Mouse (Mus musculus): Measurements from ENCODE around the gene Sirt1. TPM values are rescaled to one million over a fixed set of nuclear protein-coding genes. Genes with fewer than 3 reads are reported as not detected.
A peak's percentile ranks its signal among the peaks of the same experiment; 100 is the strongest.
"Not testable (repeated sequence)": the region's sequence is repeated elsewhere in the genome, so short reads cannot be mapped to it uniquely, and the experiment has no call there.

Sirt1 gene
- polyA plus RNA-seq, 1 experiment from 2014 or later = 4.5 TPM

- Histone ChIP-seq H3K36me3 (ENCODE audit: control insufficient read depth, insufficient read depth, low read length) (no peaks in the 10 kb centered on the region), H3K9me3 (replicated peaks; ENCODE audit: control insufficient read depth, low read length) (no peaks in the 10 kb centered on the region)
- ATAC-seq (ENCODE audit: insufficient read depth, low FRiP score) = no peak
These were observed 41.2 kb upstream of the Sirt1 start for GRCm38 (mm10) chr10:63422736-63422992.

GRCm38 (mm10) chr10:63421739-63422735 lies 40.5 kb upstream of the Sirt1 start, which contains the start of gene Gm7075:
TSS of gene Gm7075 (minus strand) at chr10:63421789.
- H3K4me1 ChIP-seq (ENCODE audit: control insufficient read depth, insufficient read depth, low read length) = no peaks in the 10 kb centered on the region
- H3K9ac ChIP-seq (ENCODE audit: low read length) = no peak within 1 kb of the TSS
- H3K4me3 ChIP-seq (replicated peaks; ENCODE audit: low read length) = no peak within 1 kb of the TSS
- 86% methylated on average over 18 of the region's 18 CpGs for WGBS
- ATAC-seq (ENCODE audit: insufficient read depth, low FRiP score) = no peak
- H3K4me2 ChIP-seq (ENCODE audit: low read depth, low read length) = no peak within 1 kb of the TSS
- no peaks in the 10 kb centered on the region for H3K9me3 ChIP-seq (replicated peaks; ENCODE audit: control insufficient read depth, low read length)
- no peaks in the 10 kb centered on the region for H3K27me3 ChIP-seq (ENCODE audit: control insufficient read depth, insufficient read depth, low read length)
- no peak within 1 kb of the TSS for H3K27ac ChIP-seq (ENCODE audit: low read length)
- H3K36me3 ChIP-seq (ENCODE audit: control insufficient read depth, insufficient read depth, low read length) = no peaks in the 10 kb centered on the region

More at GRCm38 (mm10) chr10:63422736-63422992, 41.2 kb upstream of the Sirt1 start:
- Histone ChIP-seq H3K4me2 (ENCODE audit: low read depth, low read length) (no peak overlapping the region), H3K4me1 (ENCODE audit: control insufficient read depth, insufficient read depth, low read length) (no peaks in the 10 kb centered on the region), H3K9ac (ENCODE audit: low read length) (no peak overlapping the region), H3K27me3 (ENCODE audit: control insufficient read depth, insufficient read depth, low read length) (no peaks in the 10 kb centered on the region), H3K27ac (ENCODE audit: low read length) (no peak overlapping the region), H3K4me3 (replicated peaks; ENCODE audit: low read length) (no peak overlapping the region)
- 81% methylated on average over 5 of the region's 5 CpGs for WGBS

DNA sequence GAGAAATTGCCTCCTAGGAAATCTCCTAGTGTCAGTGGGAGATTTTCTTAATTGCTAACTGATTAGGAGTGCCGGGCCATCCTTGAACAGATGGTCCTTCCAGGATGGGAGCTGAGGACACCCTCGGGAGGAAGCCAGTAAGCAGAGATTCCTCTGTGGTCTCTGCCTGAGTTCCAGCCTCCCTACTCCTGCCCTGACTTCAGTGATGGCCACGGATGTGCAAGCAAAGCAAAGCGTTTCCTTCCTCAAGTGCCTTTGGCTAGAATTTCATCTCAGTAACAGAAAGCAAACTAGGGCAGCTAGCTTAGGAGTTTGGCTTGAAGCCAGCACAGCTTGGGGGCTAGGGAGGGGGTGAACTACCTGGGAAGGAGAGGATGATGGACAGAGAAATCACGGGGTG lies 35.6 kb upstream of the Sirt1 start:
- Histone ChIP-seq H3K9ac (ENCODE audit: low read length) (no peak overlapping the region), H3K27me3 (ENCODE audit: control insufficient read depth, insufficient read depth, low read length) (no peaks in the 10 kb centered on the region), H3K4me2 (ENCODE audit: low read depth, low read length) (no peak overlapping the region), H3K27ac (ENCODE audit: low read length) (no peak overlapping the region), H3K9me3 (replicated peaks; ENCODE audit: control insufficient read depth, low read length) (no peaks in the 10 kb centered on the region), H3K4me1 (ENCODE audit: control insufficient read depth, insufficient read depth, low read length) (no peaks in the 10 kb centered on the region; the same call in 1 of the 2 replicates), H3K36me3 (ENCODE audit: control insufficient read depth, insufficient read depth, low read length) (no peaks in the 10 kb centered on the region), H3K4me3 (replicated peaks; ENCODE audit: low read length) (no peak overlapping the region)
- 35% methylated on average over 5 of the region's 5 CpGs for WGBS
- ATAC-seq (ENCODE audit: insufficient read depth, low FRiP score) = no peak

- no peaks in the 10 kb centered on the region for H3K27me3 ChIP-seq (ENCODE audit: control insufficient read depth, insufficient read depth, low read length)
- H3K27ac ChIP-seq (ENCODE audit: low read length) = no peak overlapping the region
- H3K4me2 ChIP-seq (ENCODE audit: low read depth, low read length) = peak overlapping the region; percentile 32
- 50% methylated on average over 7 of the region's 7 CpGs for WGBS
- H3K4me3 ChIP-seq (replicated peaks; ENCODE audit: low read length) = no peak overlapping the region
- no peak overlapping the region for H3K9ac ChIP-seq (ENCODE audit: low read length)
- no peaks in the 10 kb centered on the region; the same call in 1 of the 2 replicates for H3K4me1 ChIP-seq (ENCODE audit: control insufficient read depth, insufficient read depth, low read length)
- ATAC-seq (ENCODE audit: insufficient read depth, low FRiP score) = no peak
- H3K36me3 ChIP-seq (ENCODE audit: control insufficient read depth, insufficient read depth, low read length) = no peaks in the 10 kb centered on the region
- H3K9me3 ChIP-seq (replicated peaks; ENCODE audit: control insufficient read depth, low read length) = no peaks in the 10 kb centered on the region
These were observed 34.3 kb upstream of the Sirt1 start for GRCm38 (mm10) chr10:63415850-63416249.

DNA sequence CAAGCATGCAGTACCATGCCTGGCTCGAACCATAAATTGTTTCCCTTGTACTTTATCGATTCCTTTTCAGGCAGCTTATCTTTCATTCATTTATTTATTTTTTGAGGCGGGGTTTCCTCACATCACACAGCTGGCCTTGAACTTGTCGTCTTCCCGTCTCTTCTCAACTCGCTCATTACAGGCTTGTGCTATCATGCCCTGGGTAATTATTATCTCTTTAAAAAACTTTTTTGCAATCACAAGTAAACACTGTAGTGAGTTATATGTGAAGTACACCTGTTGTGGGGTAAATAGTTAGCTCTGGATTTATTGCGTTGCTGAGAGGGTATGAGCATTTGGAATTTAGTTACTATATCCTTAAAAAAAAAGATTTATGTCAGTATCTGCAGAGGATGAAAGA lies 33.8 kb upstream of the Sirt1 start:
- no peak for ATAC-seq (ENCODE audit: insufficient read depth, low FRiP score)
- 54% methylated on average over 7 of the region's 7 CpGs for WGBS

GRCm38 (mm10) chr10:63412756-63413155 lies 31.3 kb upstream of the Sirt1 start:
- Histone ChIP-seq H3K36me3 (ENCODE audit: control insufficient read depth, insufficient read depth, low read length) (no peaks in the 10 kb centered on the region), H3K4me3 (replicated peaks; ENCODE audit: low read length) (no peak overlapping the region), H3K9me3 (replicated peaks; ENCODE audit: control insufficient read depth, low read length) (no peaks in the 10 kb centered on the region), H3K4me2 (ENCODE audit: low read depth, low read length) (no peak overlapping the region), H3K27ac (ENCODE audit: low read length) (no peak overlapping the region), H3K9ac (ENCODE audit: low read length) (no peak overlapping the region), H3K27me3 (ENCODE audit: control insufficient read depth, insufficient read depth, low read length) (no peaks in the 10 kb centered on the region), H3K4me1 (ENCODE audit: control insufficient read depth, insufficient read depth, low read length) (no peaks in the 10 kb centered on the region; the same call in 1 of the 2 replicates)
- 88% methylated on average over 17 of the region's 17 CpGs for WGBS
- no peak for ATAC-seq (ENCODE audit: insufficient read depth, low FRiP score)

More for the DNA sequence above, 33.8 kb upstream of the Sirt1 start:
- Histone ChIP-seq H3K9ac (ENCODE audit: low read length) (no peak overlapping the region), H3K36me3 (ENCODE audit: control insufficient read depth, insufficient read depth, low read length) (no peaks in the 10 kb centered on the region), H3K9me3 (replicated peaks; ENCODE audit: control insufficient read depth, low read length) (no peaks in the 10 kb centered on the region), H3K4me1 (ENCODE audit: control insufficient read depth, insufficient read depth, low read length) (no peaks in the 10 kb centered on the region; the same call in 1 of the 2 replicates), H3K27ac (ENCODE audit: low read length) (no peak overlapping the region), H3K4me2 (ENCODE audit: low read depth, low read length) (no peak overlapping the region), H3K4me3 (replicated peaks; ENCODE audit: low read length) (no peak overlapping the region), H3K27me3 (ENCODE audit: control insufficient read depth, insufficient read depth, low read length) (no peaks in the 10 kb centered on the region)

DNA sequence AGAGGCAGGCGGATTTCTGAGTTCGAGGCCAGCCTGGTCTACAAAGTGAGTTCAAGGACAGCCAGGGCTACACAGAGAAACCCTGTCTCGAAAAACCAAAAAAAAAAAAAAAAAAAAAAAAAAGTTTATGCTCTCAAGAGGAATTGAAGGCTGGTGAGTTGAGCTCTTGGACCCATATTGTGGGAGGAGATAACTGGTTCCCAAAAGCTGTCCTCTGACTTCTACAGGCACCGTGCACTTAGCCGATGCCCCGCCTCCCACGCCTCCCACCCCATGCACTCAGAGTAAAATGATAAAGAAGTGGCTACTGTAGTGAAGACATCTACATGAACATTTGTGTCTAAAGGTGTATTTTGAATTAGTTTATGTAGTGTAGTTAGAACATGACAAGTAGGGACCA lies 30.2 kb upstream of the Sirt1 start:
- 91% methylated on average over 6 of the region's 7 CpGs for WGBS
- H3K9ac ChIP-seq (ENCODE audit: low read length); ATAC-seq (ENCODE audit: insufficient read depth, low FRiP score); H3K36me3 ChIP-seq (ENCODE audit: control insufficient read depth, insufficient read depth, low read length); H3K9me3 ChIP-seq (replicated peaks; ENCODE audit: control insufficient read depth, low read length); H3K4me1 ChIP-seq (ENCODE audit: control insufficient read depth, insufficient read depth, low read length); H3K27ac ChIP-seq (ENCODE audit: low read length); H3K4me2 ChIP-seq (ENCODE audit: low read depth, low read length); H3K4me3 ChIP-seq (replicated peaks; ENCODE audit: low read length); H3K27me3 ChIP-seq (ENCODE audit: control insufficient read depth, insufficient read depth, low read length): not testable (repeated sequence)

DNA sequence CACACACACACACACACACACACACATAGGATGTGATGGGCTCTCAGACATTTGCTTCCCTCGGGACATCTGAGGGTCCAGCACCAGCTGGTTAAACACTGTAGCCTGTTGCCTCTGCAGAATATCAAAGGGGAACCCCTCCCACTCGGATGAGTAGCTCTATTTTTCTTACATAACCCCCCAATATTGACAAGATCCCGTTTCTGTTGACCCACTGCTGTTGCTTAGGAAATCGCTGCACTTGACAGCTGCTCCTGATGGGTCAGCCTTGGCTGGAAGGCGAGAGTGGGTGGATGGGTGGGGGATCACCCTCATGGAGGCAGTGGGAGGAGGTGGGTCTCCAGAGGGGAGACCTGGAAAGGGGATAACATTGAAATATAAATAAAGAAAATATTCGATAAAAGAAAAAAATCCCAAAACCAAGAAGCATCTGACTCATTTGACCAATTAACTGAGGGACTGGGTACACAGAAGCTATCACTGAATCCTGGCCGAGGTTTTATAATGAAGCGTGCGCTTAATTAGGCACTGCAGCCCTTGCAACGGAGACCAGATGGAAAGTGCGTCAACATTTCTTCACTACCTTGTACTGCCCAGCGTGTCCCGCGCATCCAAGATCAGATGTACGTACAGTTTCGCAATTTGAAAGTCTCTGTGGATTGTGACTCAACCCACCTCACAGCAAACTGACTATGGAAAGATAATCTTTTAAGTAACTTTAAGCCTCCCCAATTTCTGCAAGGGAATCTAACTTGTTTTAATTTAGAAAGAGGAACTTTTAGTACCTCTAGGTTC lies 28.9 kb upstream of the Sirt1 start:
- Histone ChIP-seq H3K4me3 (replicated peaks; ENCODE audit: low read length) (no peak overlapping the region), H3K27me3 (ENCODE audit: control insufficient read depth, insufficient read depth, low read length) (no peaks in the 10 kb centered on the region), H3K4me1 (ENCODE audit: control insufficient read depth, insufficient read depth, low read length) (no peaks in the 10 kb centered on the region; the same call in 1 of the 2 replicates), H3K27ac (ENCODE audit: low read length) (no peak overlapping the region), H3K9ac (ENCODE audit: low read length) (no peak overlapping the region), H3K9me3 (replicated peaks; ENCODE audit: control insufficient read depth, low read length) (no peaks in the 10 kb centered on the region), H3K4me2 (ENCODE audit: low read depth, low read length) (no peak overlapping the region), H3K36me3 (ENCODE audit: control insufficient read depth, insufficient read depth, low read length) (no peaks in the 10 kb centered on the region)
- 58% methylated on average over 16 of the region's 16 CpGs for WGBS
- ATAC-seq (ENCODE audit: insufficient read depth, low FRiP score) = no peak

- ATAC-seq (ENCODE audit: insufficient read depth, low FRiP score) = no peak
These were observed 22.1 kb upstream of the Sirt1 start for GRCm38 (mm10) chr10:63403636-63404035.

More at GRCm38 (mm10) chr10:63403636-63404035, 22.1 kb upstream of the Sirt1 start:
- no peaks in the 10 kb centered on the region for H3K27me3 ChIP-seq (ENCODE audit: control insufficient read depth, insufficient read depth, low read length)
- H3K9me3 ChIP-seq (replicated peaks; ENCODE audit: control insufficient read depth, low read length) = no peaks in the 10 kb centered on the region
- H3K4me3 ChIP-seq (replicated peaks; ENCODE audit: low read length) = no peak overlapping the region
- no peak overlapping the region for H3K27ac ChIP-seq (ENCODE audit: low read length)
- 73% methylated on average over 2 of the region's 2 CpGs for WGBS
- H3K4me2 ChIP-seq (ENCODE audit: low read depth, low read length) = no peak overlapping the region
- H3K9ac ChIP-seq (ENCODE audit: low read length) = no peak overlapping the region
- no peaks in the 10 kb centered on the region for H3K36me3 ChIP-seq (ENCODE audit: control insufficient read depth, insufficient read depth, low read length)
- H3K4me1 ChIP-seq (ENCODE audit: control insufficient read depth, insufficient read depth, low read length) = no peaks in the 10 kb centered on the region

Data from stomach, embryonic 16.5 days (tissue).